Mouse (Mus musculus): ENCODE results near the gene Itpr2. TPM values are rescaled to one million over a fixed set of nuclear protein-coding genes. Genes with fewer than 3 reads are reported as not detected.
A peak's percentile ranks its signal among the peaks of the same experiment; 100 is the strongest.

The Itpr2 gene
- polyA plus RNA-seq, 1 experiment, result 2.6 TPM

DNA sequence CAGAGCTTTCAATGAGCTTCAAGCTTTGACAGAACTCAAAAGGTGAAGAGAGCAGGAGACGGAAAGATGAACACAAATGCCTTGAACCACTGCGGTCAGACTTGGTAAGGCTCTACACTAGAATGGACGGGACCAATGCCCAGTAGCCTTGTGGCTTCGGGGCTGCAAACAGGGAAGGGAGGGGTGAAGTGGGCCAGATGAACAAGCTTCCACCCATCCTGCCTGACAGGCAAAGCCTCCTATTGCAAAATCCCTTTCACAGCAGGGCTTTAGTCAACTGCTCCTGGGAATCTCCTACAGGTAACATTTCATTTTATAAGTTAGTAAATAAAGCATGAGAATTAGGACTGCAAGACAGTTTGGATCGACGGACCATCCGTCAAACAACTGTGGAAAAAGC lies 70.2 kb downstream of the Itpr2 start:
- Histone ChIP-seq H3K4me3 (ENCODE audit: insufficient read depth, poor library complexity, severe bottlenecking) (no peak overlapping the region), H3K79me2 (ENCODE audit: control insufficient read depth, insufficient read depth) (no peaks in the 10 kb centered on the region), H3K36me3 (ENCODE audit: control insufficient read depth, insufficient read depth) (no peaks in the 10 kb centered on the region), H3ac (ENCODE audit: control insufficient read depth, insufficient read length, low read depth) (no peak overlapping the region), H3K79me3 (ENCODE audit: low read depth) (no peaks in the 10 kb centered on the region), H3K27me3 (ENCODE audit: control insufficient read depth, insufficient read depth, insufficient read length) (no peaks in the 10 kb centered on the region)
- TF ChIP-seq CEBPB (IDR thresholded peaks at IDR 0.05; ENCODE audit: low read depth) (peak; percentile 83), USF1 (IDR thresholded peaks at IDR 0.05; ENCODE audit: low read depth) (no peak), CTCF (IDR thresholded peaks at IDR 0.05; ENCODE audit: control insufficient read depth, insufficient read depth, insufficient read length) (no peak), MYOD1 (IDR thresholded peaks at IDR 0.05; ENCODE audit: control insufficient read depth, insufficient read length, low read depth) (no peak), MAX (IDR thresholded peaks at IDR 0.05) (no peak)

GRCm38 (mm10) chr6:146429694-146430380 lies 72.2 kb downstream of the Itpr2 start:
- Histone ChIP-seq H3K79me3 (ENCODE audit: low read depth) (no peaks in the 10 kb centered on the region), H3K36me3 (ENCODE audit: control insufficient read depth, insufficient read depth) (no peaks in the 10 kb centered on the region), H3K4me3 (ENCODE audit: insufficient read depth, poor library complexity, severe bottlenecking) (no peak overlapping the region), H3ac (ENCODE audit: control insufficient read depth, insufficient read length, low read depth) (no peak overlapping the region), H3K79me2 (ENCODE audit: control insufficient read depth, insufficient read depth) (no peaks in the 10 kb centered on the region), H3K27me3 (ENCODE audit: control insufficient read depth, insufficient read depth, insufficient read length) (no peaks in the 10 kb centered on the region)
- no peak for TF ChIP-seq CEBPB (IDR thresholded peaks at IDR 0.05; ENCODE audit: low read depth)
- TF ChIP-seq USF1 (IDR thresholded peaks at IDR 0.05; ENCODE audit: low read depth), result no peak
- no peak for TF ChIP-seq FOSL1 (IDR thresholded peaks at IDR 0.05; ENCODE audit: insufficient read depth, low read length, poor library complexity, severe bottlenecking)
- TF ChIP-seq CTCF (IDR thresholded peaks at IDR 0.05; ENCODE audit: control insufficient read depth, insufficient read depth, insufficient read length), result no peak
- no peak for TF ChIP-seq MYOD1 (IDR thresholded peaks at IDR 0.05; ENCODE audit: control insufficient read depth, insufficient read length, low read depth)
- TF ChIP-seq MAX (IDR thresholded peaks at IDR 0.05), result no peak
- TF ChIP-seq MYOG (IDR thresholded peaks at IDR 0.05; ENCODE audit: control insufficient read depth, extremely low read depth, insufficient read length), result no peak

DNA sequence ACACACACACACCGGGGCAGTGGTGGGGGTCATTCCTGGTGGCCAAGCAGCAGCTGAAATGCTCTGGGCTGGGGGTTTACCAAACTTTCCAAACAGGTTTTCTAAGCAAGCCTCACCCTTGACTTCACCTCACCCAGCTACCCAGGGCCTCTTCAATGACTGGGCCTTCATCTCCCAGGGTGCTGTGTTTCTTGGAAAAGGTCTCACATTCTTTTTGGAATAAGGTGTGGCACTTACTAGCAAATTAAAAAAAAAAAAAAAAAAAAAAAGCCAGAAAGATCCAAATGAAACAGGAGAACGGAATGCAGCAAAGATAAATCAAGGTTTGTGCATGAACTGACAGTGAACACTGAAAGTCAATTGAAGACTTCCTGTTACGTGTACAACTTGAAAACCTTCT lies 77.2 kb downstream of the Itpr2 start:
- TF ChIP-seq MAX (IDR thresholded peaks at IDR 0.05), result no peak
- no peaks in the 10 kb centered on the region for H3K79me3 ChIP-seq (ENCODE audit: low read depth)
- no peaks in the 10 kb centered on the region for H3K36me3 ChIP-seq (ENCODE audit: control insufficient read depth, insufficient read depth)
- no peaks in the 10 kb centered on the region for H3K27me3 ChIP-seq (ENCODE audit: control insufficient read depth, insufficient read depth, insufficient read length)
- no peak overlapping the region for H3ac ChIP-seq (ENCODE audit: control insufficient read depth, insufficient read length, low read depth)
- no peaks in the 10 kb centered on the region for H3K79me2 ChIP-seq (ENCODE audit: control insufficient read depth, insufficient read depth)
- no peak overlapping the region for H3K4me3 ChIP-seq (ENCODE audit: insufficient read depth, poor library complexity, severe bottlenecking)

GRCm38 (mm10) chr6:146424326-146424725 lies 77.7 kb downstream of the Itpr2 start:
- Histone ChIP-seq H3K36me3 (ENCODE audit: control insufficient read depth, insufficient read depth) (no peaks in the 10 kb centered on the region), H3K79me2 (ENCODE audit: control insufficient read depth, insufficient read depth) (no peaks in the 10 kb centered on the region), H3K27me3 (ENCODE audit: control insufficient read depth, insufficient read depth, insufficient read length) (no peaks in the 10 kb centered on the region), H3K79me3 (ENCODE audit: low read depth) (no peaks in the 10 kb centered on the region), H3K4me3 (ENCODE audit: insufficient read depth, poor library complexity, severe bottlenecking) (no peak overlapping the region), H3ac (ENCODE audit: control insufficient read depth, insufficient read length, low read depth) (no peak overlapping the region)
- no peak for TF ChIP-seq FOSL1 (IDR thresholded peaks at IDR 0.05; ENCODE audit: insufficient read depth, low read length, poor library complexity, severe bottlenecking)
- TF ChIP-seq CTCF (IDR thresholded peaks at IDR 0.05; ENCODE audit: control insufficient read depth, insufficient read depth, insufficient read length), result no peak
- TF ChIP-seq CEBPB (IDR thresholded peaks at IDR 0.05; ENCODE audit: low read depth), result no peak
- TF ChIP-seq MAX (IDR thresholded peaks at IDR 0.05), result no peak
- TF ChIP-seq MYOD1 (IDR thresholded peaks at IDR 0.05; ENCODE audit: control insufficient read depth, insufficient read length, low read depth), result no peak
- no peak for TF ChIP-seq USF1 (IDR thresholded peaks at IDR 0.05; ENCODE audit: low read depth)
- no peak for TF ChIP-seq MYOG (IDR thresholded peaks at IDR 0.05; ENCODE audit: control insufficient read depth, extremely low read depth, insufficient read length)

DNA sequence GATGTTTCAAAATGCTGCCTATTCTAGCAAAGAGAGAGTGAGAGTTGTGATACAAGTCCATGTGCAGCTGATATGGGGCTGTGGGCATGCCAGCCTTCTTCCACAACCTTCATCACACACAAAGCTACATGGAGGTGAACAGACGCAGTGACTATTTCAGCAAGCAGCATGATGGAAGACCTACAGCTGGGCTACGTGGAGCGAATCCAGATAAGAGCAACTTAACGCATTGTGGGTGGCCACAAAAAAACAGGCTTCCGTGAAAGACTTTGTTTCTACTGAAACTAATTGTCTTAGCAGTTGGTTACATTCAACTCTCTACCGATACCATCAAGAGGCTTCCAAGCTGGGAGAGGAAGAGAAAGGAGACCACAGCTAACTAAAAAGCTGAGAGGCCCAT lies 81.3 kb downstream of the Itpr2 start:
- Histone ChIP-seq H3K4me3 (ENCODE audit: insufficient read depth, poor library complexity, severe bottlenecking) (no peak overlapping the region), H3K79me2 (ENCODE audit: control insufficient read depth, insufficient read depth) (no peaks in the 10 kb centered on the region), H3K79me3 (ENCODE audit: low read depth) (no peaks in the 10 kb centered on the region), H3K36me3 (ENCODE audit: control insufficient read depth, insufficient read depth) (no peaks in the 10 kb centered on the region), H3ac (ENCODE audit: control insufficient read depth, insufficient read length, low read depth) (no peak overlapping the region), H3K27me3 (ENCODE audit: control insufficient read depth, insufficient read depth, insufficient read length) (no peaks in the 10 kb centered on the region)
- TF ChIP-seq FOSL1 (IDR thresholded peaks at IDR 0.05; ENCODE audit: insufficient read depth, low read length, poor library complexity, severe bottlenecking) (no peak), CEBPB (IDR thresholded peaks at IDR 0.05; ENCODE audit: low read depth) (no peak), MYOD1 (IDR thresholded peaks at IDR 0.05; ENCODE audit: control insufficient read depth, insufficient read length, low read depth) (no peak), MAX (IDR thresholded peaks at IDR 0.05) (no peak), CTCF (IDR thresholded peaks at IDR 0.05; ENCODE audit: control insufficient read depth, insufficient read depth, insufficient read length) (no peak), MYOG (IDR thresholded peaks at IDR 0.05; ENCODE audit: control insufficient read depth, extremely low read depth, insufficient read length) (no peak), USF1 (IDR thresholded peaks at IDR 0.05; ENCODE audit: low read depth) (no peak)

- TF ChIP-seq USF1 (IDR thresholded peaks at IDR 0.05; ENCODE audit: low read depth) (no peak), MAX (IDR thresholded peaks at IDR 0.05) (no peak), CEBPB (IDR thresholded peaks at IDR 0.05; ENCODE audit: low read depth) (no peak)
- H3ac ChIP-seq (ENCODE audit: control insufficient read depth, insufficient read length, low read depth), result no peak overlapping the region
- H3K79me3 ChIP-seq (ENCODE audit: low read depth), result no peaks in the 10 kb centered on the region
- H3K79me2 ChIP-seq (ENCODE audit: control insufficient read depth, insufficient read depth), result no peaks in the 10 kb centered on the region
- no peak overlapping the region for H3K4me3 ChIP-seq (ENCODE audit: insufficient read depth, poor library complexity, severe bottlenecking)
- H3K27me3 ChIP-seq (ENCODE audit: control insufficient read depth, insufficient read depth, insufficient read length), result no peaks in the 10 kb centered on the region
- H3K36me3 ChIP-seq (ENCODE audit: control insufficient read depth, insufficient read depth), result no peaks in the 10 kb centered on the region
These were observed 85.6 kb downstream of the Itpr2 start for GRCm38 (mm10) chr6:146416461-146416860.

All from C2C12 (cell line).